Mouse (Mus musculus): Measurements from ENCODE around the gene Nudt4.

DNA sequence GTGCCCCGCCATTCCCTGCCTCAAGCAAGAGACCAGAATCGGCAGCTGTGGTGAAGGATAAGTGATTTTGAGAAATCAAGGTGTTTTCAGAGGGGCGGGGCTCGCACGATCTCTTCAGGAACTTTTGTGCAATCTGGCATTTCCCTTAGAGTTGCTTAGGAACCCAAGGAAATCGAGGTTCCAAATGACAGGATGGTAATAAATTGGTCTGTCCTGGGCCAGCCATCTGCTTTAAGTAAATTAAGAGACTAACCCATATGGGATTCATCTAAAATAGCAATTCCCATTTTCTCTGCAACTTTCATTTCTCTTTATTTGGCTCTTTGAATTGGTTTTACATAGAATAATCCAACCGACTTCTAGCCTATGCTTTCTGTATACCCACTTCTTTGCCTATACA is 35.8 kb upstream of the Nudt4 start:
- TF ChIP-seq MAZ (IDR thresholded peaks at IDR 0.05; ENCODE audit: low read depth, low read length), result no peak
- no peak for TF ChIP-seq CTCF (IDR thresholded peaks at IDR 0.05 in 2 of 3, conservative IDR thresholded peaks at IDR 0.05 in 1 of 3; ENCODE audit: control insufficient read depth in 1 of 3, insufficient read depth in 1 of 3, low read depth in 2 of 3, low read length in 3 of 3, poor library complexity in 1 of 3, severe bottlenecking in 1 of 3)
- TF ChIP-seq ELF1 (IDR thresholded peaks at IDR 0.05; ENCODE audit: low read depth, low read length), result no peak
- TF ChIP-seq UBTF (IDR thresholded peaks at IDR 0.05; ENCODE audit: borderline replicate concordance, insufficient read depth, low read depth, low read length), result no peak
- TF ChIP-seq EP300 (IDR thresholded peaks at IDR 0.05; ENCODE audit: low read depth in 1 of 2, low read length in 2 of 2), result no peak
- no peak for TF ChIP-seq POLR2A (IDR thresholded peaks at IDR 0.05; ENCODE audit: control insufficient read depth in 1 of 2, insufficient read depth in 1 of 2, low read depth in 1 of 2, low read length in 2 of 2, poor library complexity in 1 of 2)
- TF ChIP-seq ETS1 (IDR thresholded peaks at IDR 0.05; ENCODE audit: low read depth, low read length), result no peak
- TF ChIP-seq MXI1 (IDR thresholded peaks at IDR 0.05; ENCODE audit: low read depth, low read length), result no peak
- no peak for TF ChIP-seq ZMIZ1 (IDR thresholded peaks at IDR 0.05; ENCODE audit: low read depth, low read length)
- TF ChIP-seq POLR2AphosphoS2 (IDR thresholded peaks at IDR 0.05; ENCODE audit: low read length), result no peak
- no peak for TF ChIP-seq MAX (IDR thresholded peaks at IDR 0.05; ENCODE audit: low read length)
- no peak for TF ChIP-seq SMC3 (IDR thresholded peaks at IDR 0.05; ENCODE audit: low read depth, low read length)

All from MEL (cell line).